Mouse (Mus musculus): ENCODE measurements at regions not wholly inside any gene's neighbourhood (a gene's known extent, or its start where the extent isn't known, plus 50 kb on each side); places are given as distances from the start of the nearest gene placed in this dataset.

DNA sequence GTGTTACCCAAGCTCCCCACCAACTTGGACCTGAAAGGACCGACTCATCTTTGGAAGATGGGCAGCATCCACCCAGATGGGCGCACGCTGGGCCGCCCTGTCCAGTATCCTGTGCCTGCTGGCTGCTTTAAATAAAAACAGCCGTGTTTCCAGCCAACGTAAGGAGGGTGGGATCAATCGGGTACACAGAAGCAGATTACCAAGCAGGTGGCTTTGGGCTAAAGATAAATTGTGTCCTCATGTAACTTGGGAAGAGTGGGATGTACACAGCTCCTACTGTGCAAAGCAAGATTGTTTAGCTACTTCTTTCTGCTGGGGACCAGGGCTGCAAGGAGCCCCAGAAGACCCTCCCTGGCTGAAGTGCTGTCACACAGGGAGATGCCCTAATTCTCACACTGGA is 310.6 kb upstream of the Dio3 start:
- TF ChIP-seq POLR2A (IDR thresholded peaks at IDR 0.05; ENCODE audit: control insufficient read depth, low read depth, low read length) (no peak), CTCF (IDR thresholded peaks at IDR 0.05; ENCODE audit: control insufficient read depth, insufficient read depth, insufficient replicate concordance, low read depth, low read length) (no peak)
